Mouse (Mus musculus) mouse trophoblast stem cell (cell line): Measurements from ENCODE around the gene Slco1a5.

Experiments
- in situ Hi-C, 2 experiments: fragments of 300-500 bp; cut with MseI, MboI; formaldehyde crosslinking; loops; 2 replicates in 1 of 2; 3 replicates in 1 of 2; pipeline ENCODE4 v1.15.1; 2025

Gene Slco1a5

DNA sequence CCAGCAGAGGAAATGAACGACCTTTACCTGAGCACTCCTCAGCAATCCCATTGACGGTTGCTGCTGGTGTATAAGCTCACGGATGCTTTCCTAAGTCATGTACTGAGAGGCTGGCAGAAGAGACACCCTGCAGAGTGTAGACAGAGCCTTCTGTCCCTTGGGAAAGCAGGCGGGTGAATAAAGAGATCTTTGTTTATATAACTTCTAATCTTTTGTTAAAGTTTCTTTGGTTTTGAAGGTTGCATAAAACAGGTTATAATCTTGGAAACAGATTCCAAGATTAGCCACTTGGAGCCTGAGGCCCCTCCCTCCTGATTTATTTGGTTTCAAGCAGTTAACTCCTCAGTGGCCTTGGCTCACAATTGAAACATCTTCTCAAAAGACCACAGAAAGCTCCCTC lies at the start of gene Slco1a5:
Gene Slco1a5, minus strand, starts transcription at position 101 of the 400 bp plus-strand sequence.
- in situ Hi-C loops, result no loop called here

GRCm38 (mm10) chr6:142369568-142369967 lies 46.8 kb upstream of the Slco1a5 start:
- in situ Hi-C loops, result loop anchor here (10.0 to 25.0 kb wide), 2 partner anchors 145 to 368 kb away; no protein-coding TSS in a partner anchor

DNA sequence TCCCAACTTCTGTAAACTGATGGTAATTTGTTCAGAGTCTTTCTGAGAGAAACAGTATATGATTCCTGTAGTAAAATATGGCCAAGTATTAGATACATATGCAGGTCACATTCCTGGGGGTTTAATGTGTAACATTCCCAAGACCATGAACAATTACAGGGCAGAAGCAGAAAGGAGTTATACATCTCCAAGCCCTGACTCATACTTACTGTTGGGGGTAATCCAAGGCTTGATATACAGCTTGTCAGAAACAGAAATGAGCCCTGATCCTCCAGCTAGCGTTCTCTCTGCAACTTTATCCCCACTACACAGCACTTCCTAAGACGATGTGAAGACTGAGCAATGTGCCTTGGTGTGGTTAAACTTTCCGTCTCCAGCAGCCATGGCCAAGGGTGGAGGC lies 44.8 kb upstream of the Slco1a5 start:
- in situ Hi-C loops, result loop anchor here (10.0 to 25.0 kb wide), 2 partner anchors 147 to 370 kb away; no protein-coding TSS in a partner anchor

DNA sequence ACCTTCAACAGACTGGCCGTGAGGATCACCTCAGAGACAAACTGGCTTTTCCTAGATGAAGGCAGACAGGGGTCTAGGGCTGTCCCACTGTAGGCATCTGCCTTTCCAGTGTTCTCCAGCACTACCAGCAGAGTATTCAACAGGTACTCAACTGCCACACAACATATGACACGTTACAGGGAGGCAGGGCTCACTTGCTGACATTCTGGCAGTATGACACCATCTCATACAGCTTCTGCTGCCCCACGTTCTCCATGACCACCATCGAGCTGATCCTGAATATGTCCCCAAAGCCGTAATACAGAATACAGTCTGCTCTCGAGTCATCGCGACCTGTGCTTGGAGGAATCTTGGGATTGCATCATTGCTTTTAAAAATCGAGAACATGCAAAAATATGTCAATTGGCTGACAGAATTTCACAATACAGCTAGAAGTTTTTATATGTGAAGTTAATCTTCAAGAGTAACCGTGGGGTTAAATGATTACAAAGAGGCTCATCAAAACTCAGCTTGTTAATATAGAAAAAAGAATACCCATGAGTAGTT lies 43.8 kb upstream of the Slco1a5 start:
- in situ Hi-C loops, result loop anchor here (10.0 to 25.0 kb wide), 2 partner anchors 148 to 371 kb away; no protein-coding TSS in a partner anchor

DNA sequence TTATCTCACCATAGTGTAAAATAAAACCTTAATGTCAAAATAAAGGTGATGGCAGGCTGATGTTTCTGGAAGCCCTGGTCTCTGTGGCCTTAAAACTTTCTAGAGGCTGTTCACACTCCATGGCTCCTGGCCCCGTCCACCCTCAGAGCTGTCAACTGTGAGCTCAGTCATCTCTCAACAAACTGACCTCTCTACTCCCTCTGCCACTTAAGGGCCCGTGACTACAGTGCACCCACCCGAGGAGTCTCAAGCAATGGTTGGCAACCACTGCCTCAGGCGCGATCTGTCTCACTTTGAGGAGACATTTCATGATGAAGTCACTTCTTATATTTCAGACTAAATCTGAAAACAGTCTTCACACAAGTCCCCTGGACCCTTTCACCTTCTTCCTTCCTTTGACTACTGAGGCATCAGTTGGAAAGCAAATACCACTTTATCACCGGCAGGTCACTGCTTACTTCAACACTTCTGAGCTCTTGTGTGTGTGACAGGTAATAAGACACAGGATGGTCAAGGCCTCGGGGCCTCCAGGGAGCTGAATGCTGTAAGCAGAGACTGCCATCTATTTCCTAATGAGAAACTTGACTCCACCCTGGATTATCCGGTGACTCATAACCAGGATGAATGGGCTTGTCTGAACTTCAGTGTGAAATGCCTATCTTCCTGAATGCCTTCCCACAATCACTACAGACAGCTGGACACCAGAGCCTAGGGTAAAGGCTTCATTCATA lies 43.1 kb upstream of the Slco1a5 start:
- in situ Hi-C loops, result loop anchor here (10.0 to 25.0 kb wide), 2 partner anchors 149 to 371 kb away; no protein-coding TSS in a partner anchor

DNA sequence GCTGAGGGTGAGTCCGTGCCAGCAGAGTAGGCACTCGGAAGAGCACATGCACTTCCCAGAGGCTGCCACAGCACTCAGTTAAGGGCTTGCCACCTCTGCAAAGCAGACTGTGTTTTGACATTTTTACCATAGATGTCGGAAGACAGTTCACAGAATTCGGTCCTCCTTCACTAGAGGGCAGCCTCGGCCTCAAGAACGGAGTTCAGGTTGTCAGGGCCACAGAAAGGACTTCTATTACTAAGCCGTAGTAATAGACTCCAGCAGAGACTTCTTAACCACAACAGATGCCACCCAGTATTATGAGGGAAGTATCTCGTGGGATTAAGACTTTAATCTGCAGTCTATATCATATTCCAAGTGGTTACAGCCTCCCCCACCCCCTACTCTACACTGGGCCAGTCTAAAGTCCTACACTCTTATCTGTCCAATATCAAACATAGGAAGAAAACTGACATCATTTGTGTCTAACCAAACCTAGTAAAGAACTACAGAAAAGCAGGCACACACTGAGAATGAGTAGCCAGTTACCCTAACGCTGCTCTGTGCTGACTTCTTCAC lies 40.3 kb upstream of the Slco1a5 start:
- in situ Hi-C loops, result loop anchor here (10.0 to 25.0 kb wide), 2 partner anchors 152 to 374 kb away; no protein-coding TSS in a partner anchor

- in situ Hi-C loops, result loop anchor here (10.0 to 25.0 kb wide), 2 partner anchors 153 to 375 kb away; no protein-coding TSS in a partner anchor
These were observed 39.3 kb upstream of the Slco1a5 start for GRCm38 (mm10) chr6:142362036-142362435.

DNA sequence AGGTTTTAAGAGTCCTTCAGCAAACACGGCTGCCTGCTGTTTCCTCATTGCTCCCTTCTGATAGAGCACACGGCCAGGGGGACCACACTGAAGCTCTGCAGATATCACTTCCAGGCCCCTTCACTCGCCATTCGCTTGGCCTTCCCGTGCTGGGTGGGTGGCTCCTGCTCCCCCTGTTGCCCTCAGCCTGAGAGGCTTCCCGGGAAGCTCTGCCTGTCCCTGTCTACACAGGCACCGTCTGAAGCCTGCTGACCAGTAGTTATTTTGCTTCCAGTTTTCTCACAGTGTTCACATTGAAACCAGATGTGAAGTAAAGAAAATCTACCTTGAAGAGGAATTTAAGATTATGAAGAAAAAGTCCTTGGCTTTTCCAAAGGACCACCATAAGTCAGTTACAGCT lies 34.3 kb upstream of the Slco1a5 start:
- in situ Hi-C loops, result loop anchor here in 1 of 2 experiments (25.0 kb wide), 1 partner anchor 380 kb away; no protein-coding TSS in a partner anchor

DNA sequence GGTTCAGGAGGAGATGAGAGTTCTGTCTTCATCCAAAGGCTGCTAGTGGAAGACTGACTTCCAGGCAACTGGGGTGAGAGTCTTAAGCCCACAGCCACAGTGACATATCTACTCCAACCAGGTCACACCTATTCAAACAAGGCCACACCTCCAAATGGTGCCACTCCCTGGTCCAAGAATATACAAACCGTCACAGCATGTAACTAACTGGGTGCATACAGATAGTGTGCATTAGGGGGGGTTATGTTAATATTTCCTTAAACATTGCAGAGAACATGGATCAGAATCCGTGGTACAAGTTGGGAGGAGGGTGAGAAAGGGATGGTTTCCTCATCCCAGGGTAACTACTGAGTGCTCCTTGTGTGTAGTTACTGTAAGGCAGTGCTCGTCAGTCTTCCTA lies 29.3 kb upstream of the Slco1a5 start:
- in situ Hi-C loops, result loop anchor here in 1 of 2 experiments (25.0 kb wide), 1 partner anchor 385 kb away; no protein-coding TSS in a partner anchor

DNA sequence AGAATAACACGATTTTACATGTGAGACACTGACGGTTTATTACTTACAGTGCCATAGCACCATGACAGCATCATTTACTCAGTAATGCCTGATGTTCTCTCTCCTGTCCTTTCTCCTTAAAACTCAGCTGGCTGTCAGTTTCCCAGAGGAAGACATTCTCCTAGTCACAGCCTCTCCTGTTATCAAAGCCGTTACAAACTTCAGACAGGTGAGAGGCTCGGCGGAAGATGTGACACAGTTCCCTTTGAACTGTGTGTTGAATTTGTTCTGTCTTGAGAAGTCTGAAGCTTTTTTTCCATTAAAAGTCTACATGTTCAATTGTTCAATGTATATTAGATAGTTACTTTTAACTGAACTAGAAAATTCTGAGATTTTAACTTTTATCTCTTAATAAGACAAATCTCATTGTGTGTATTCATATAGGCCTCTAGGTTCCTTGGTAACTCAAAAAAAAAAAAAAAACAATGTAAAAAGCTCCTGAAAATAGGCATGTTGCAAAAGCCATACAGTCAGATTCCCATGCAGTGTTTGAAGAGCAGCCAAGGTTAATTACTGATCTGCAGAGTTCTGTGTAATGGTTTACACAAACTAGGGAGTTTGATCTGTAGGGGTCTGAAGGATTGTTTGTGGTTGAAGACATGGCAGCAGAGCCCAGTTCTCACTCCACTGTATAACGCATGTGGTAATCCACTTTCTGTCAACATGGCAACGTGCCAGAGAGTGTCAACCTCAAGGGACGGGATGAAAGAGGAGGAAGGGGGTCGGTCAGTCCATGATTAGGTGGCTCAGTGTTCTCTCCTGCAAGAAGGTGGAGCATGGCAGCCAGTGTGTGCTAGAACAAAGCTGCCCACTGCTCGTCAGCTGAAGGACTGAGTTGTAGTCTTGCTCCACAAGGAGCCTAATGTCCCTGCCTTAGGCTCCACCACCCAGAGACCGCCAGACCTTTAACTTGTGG lies 24.9 kb upstream of the Slco1a5 start:
- in situ Hi-C loops, result no loop called here

DNA sequence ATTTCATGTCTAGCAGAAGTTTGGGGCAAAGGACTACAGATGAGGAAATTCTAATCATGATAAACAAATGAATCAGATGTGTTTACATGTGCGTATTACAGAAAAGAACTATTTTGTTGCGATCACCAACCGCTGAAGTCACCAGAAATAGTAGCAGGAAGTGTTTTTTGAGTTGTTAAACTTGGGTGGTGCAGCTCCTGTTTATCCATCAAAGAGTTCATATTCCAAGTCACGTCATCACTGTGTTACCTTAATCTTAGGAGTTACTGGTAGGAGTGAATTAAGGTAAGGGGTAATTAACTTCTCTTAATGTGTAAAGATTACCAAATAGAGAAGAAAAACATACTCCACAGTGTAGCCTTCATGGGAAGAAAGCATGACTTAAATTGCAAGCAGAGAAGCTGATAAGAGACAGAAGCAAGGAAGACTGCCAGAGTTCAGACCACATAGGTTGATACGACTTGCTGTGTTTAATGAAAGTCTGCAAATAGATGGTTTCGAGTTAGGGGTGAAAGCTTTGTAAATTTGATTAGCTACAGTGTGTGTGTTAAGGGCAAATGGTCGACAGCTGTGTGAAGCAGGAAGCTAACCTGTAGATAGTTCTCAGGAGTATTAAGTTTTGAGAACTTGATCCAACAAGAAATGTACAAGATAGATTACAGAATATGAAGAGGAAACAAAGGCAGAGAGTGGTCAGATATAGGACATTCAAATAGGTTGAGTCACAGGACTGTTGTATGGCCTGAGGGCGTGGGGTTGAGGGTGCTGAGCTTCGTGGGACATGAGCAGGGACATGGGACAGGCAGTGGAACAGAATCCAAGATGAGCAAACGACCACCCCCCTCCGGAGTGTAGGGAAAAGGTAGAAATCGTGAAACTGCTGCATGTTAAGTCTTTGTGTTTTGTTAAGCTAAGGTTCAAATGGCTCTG lies 23.7 kb upstream of the Slco1a5 start:
- in situ Hi-C loops, result no loop called here

DNA sequence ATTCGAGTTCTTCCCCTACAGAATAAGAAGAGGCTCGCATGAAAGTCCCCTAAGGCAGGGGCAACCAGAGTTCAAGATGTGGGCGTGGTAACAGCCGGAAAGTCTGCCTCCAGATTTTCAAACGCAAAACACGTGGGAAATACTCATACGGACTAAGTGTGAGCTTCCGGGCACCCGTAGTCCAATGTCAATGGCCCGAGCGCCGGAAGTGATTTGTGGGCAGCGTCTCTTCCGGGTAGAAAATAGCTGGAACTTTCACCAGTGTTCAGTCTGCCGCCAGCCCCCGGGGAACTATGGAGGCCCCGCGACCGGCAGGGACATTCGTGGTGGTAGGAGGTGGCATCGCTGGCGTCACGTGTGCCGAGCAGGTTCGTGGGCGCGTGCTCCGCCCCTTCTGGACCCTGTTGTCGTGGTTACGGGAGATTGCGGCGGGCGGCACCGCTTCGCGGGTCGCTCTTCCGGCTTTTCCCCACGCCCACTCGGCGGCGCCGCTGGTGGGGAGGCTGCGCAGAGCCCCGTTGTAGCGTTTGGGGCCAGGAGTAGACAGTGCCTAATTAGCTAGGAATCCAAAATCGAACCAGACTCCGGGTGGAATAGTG lies 22.8 kb upstream of the Slco1a5 start, which contains the start of gene Pyroxd1:
Gene Pyroxd1, plus strand, starts transcription at position 215 of the 599 bp plus-strand sequence.
- in situ Hi-C loops, result no loop called here

DNA sequence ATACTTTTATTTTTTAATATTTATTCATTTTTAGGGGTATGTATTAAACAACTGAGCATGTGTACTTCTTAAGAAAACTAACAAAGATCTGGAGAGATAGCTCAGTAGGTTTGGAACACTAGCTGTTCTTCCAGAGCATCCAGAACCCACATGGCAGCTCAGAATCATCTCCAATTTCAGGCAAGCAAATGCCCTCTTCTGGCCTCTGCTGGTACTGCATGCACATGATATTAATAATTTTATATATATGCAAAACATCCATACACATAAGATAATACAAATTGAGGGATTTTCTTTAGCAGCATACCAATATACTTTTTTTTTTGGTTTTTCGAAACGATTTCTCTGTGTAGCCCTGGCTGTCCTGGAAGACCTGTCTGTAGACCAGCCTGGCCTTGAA lies 20.8 kb upstream of the Slco1a5 start:
- in situ Hi-C loops, result no loop called here

GRCm38 (mm10) chr6:142339576-142339975 lies 16.8 kb upstream of the Slco1a5 start:
- in situ Hi-C loops, result no loop called here

GRCm38 (mm10) chr6:142338961-142339360 lies 16.2 kb upstream of the Slco1a5 start:
- in situ Hi-C loops, result no loop called here

GRCm38 (mm10) chr6:142329201-142329600 lies 6.4 kb upstream of the Slco1a5 start:
- in situ Hi-C loops, result no loop called here

- in situ Hi-C loops, result no loop called here
These were observed 3.8 kb upstream of the Slco1a5 start for GRCm38 (mm10) chr6:142326598-142326997.

- in situ Hi-C loops, result no loop called here
These were observed 5.7 kb downstream of the Slco1a5 start for GRCm38 (mm10) chr6:142317106-142317505.

DNA sequence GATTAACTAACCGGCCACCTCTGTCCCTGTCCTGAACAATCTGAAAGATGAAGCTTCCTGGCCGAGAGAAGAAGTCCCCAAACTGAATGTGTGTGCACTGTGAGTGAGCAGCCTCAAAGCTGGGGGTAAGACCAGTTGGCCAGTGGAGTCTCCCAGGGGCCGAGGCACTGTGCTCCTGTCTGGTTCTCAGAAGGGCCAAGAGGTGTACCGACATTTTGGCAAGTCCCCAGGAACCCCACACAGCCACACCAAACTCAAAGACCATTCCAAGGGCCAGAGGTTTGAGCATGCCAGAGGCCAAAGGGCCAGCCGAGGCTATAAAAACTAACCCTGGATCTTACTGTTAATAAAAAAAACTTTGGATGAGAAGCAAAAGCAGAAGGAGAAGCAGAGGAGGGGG lies 8.5 kb downstream of the Slco1a5 start:
- in situ Hi-C loops, result no loop called here

- in situ Hi-C loops, result no loop called here
These were observed 17.7 kb downstream of the Slco1a5 start for GRCm38 (mm10) chr6:142305076-142305475.
